Mouse (Mus musculus) small intestine, adult 2 months (tissue): ENCODE results near the gene Eid3. TPM values are rescaled to one million over a fixed set of nuclear protein-coding genes. Genes with fewer than 3 reads are reported as not detected.

Experiments used
- H3K27ac ChIP-seq: fragments of 200-500 bp; 2 replicates; pipeline ENCODE4 v1.5.1; 2012; ENCODE audit warnings: low read depth, low read length, control low read depth, inconsistent platforms; ENCODE audit not compliant: insufficient read depth
- H3K27me3 ChIP-seq: fragments of 200-500 bp; 2 replicates; pipeline ENCODE4 v1.6.1; 2012; ENCODE audit warnings: mild to moderate bottlenecking, moderate library complexity, low read length, inconsistent platforms; ENCODE audit not compliant: control insufficient read depth, insufficient read depth
- H3K36me3 ChIP-seq: fragments of 200-500 bp; 2 replicates; pipeline ENCODE4 v1.6.1; 2012; ENCODE audit warnings: mild to moderate bottlenecking, low read length, control low read depth, inconsistent platforms; ENCODE audit not compliant: control insufficient read depth, insufficient read depth
- H3K4me1 ChIP-seq: fragments of 200-500 bp; 2 replicates; pipeline ENCODE4 v1.6.1; 2012; ENCODE audit warnings: low read length, inconsistent platforms, mixed read lengths; ENCODE audit not compliant: control insufficient read depth, insufficient read depth, insufficient read length
- H3K4me3 ChIP-seq: fragments of 200-500 bp; 2 replicates; pipeline ENCODE4 v1.5.1; 2012; ENCODE audit warnings: low read depth, mild to moderate bottlenecking, control low read depth, inconsistent platforms, low read length, moderate library complexity
- CTCF ChIP-seq: fragments of 200-500 bp; IDR thresholded peaks from 2 replicates; pipeline ENCODE4 v1.5.1; 2012; ENCODE audit warnings: low read depth, mild to moderate bottlenecking, control low read depth, inconsistent platforms, low read length, moderate library complexity, mixed read lengths; ENCODE audit not compliant: insufficient replicate concordance, insufficient read length; ENCODE audit errors: extremely low read depth
- POLR2A ChIP-seq: fragments of 200-500 bp; IDR thresholded peaks from 2 replicates; pipeline ENCODE4 v1.6.1; 2012; ENCODE audit warnings: low read depth, mild to moderate bottlenecking, control low read depth, inconsistent platforms, low read length, moderate library complexity
- WGBS: fragments of 180-500 bp; shearing (Covaris S2); methylation state at CpG from one replicate; pipeline ENCODE4 v1.1.7; 2018; 5-methylcytosine and 5-hydroxymethylcytosine counted together
- polyA plus RNA-seq: library from polyadenylated mRNA; depleted of rRNA; stranded (reverse); fragments of >200 nt; gene quantifications from 2 replicates; pipeline ENCODE4 v1.2.3, GENCODE M21; 2012; rRNA removed

Gene Eid3
- 0.43 and 0.48 TPM in 2 replicates for polyA plus RNA-seq

DNA sequence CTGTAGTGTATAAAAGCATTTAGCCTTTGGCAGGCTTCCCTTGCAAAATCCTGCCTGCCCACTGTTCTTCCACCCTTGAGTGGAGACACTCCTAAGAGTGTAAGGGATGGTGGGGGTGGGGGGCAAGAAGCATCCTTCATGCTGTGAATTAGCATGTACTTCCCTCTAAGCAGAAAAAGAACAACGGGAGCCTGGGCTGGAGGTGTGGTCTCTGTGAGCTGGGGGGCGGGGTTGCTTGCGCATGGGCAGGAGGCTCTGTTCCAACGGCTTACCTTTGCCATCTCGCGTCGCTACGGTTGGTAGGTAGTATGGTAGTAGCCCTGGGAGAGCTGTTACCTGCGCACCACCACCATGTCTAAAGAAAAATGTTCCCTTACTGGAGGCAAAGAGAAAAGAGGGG is at the start of gene Eid3:
TSS of gene Eid3 (plus strand) at position 271 of the 400 bp plus-strand sequence.
- H3K4me3 ChIP-seq = no peak within 1 kb of the TSS
- peaks cover 31% of the 10 kb centered on the region for H3K36me3 ChIP-seq
- WGBS = 70% methylated on average over 9 of the region's 9 CpGs
- H3K27me3 ChIP-seq = no peaks in the 10 kb centered on the region
- TF ChIP-seq CTCF (no peak), POLR2A (no peak)
- peaks cover 11% of the 10 kb centered on the region for H3K4me1 ChIP-seq
- H3K27ac ChIP-seq = no peak within 1 kb of the TSS

DNA sequence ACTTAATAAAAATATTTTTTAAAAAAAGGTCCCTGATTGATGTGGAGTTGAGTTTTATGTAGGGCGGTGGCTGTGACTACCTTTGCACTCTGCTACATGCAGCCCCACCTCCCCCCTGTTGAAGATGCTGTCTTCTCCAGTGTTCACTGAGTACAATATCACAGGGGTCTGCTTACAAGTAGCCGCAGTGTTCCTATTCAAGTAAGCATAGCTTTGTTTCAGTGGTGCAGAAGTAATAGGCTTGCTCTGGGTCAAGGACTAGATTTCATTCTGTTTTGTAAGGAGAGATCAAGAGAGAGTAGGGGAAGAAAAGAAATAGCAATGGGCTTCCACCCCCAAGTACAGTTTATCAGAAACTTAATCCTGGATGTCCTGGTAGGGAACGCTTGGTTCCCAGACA is 48.9 kb upstream of the Eid3 start:
- 94% methylated on average over 3 of the region's 3 CpGs for WGBS
- TF ChIP-seq POLR2A (no peak), CTCF (no peak)
- H3K27ac ChIP-seq = no peak overlapping the region
- no peaks in the 10 kb centered on the region for H3K36me3 ChIP-seq
- no peaks in the 10 kb centered on the region for H3K4me1 ChIP-seq
- H3K4me3 ChIP-seq = no peak overlapping the region
- H3K27me3 ChIP-seq = no peaks in the 10 kb centered on the region

- no peak for TF ChIP-seq POLR2A
- TF ChIP-seq CTCF = no peak
- 64% methylated on average over 9 of the region's 9 CpGs for WGBS
- Histone ChIP-seq H3K36me3 (no peaks in the 10 kb centered on the region), H3K4me1 (no peaks in the 10 kb centered on the region), H3K4me3 (no peak overlapping the region), H3K27ac (no peak overlapping the region), H3K27me3 (no peaks in the 10 kb centered on the region)
Measured at GRCm38 (mm10) chr10:82817936-82818335, 48.5 kb upstream of the Eid3 start.

GRCm38 (mm10) chr10:82818661-82819060 is 47.8 kb upstream of the Eid3 start:
- TF ChIP-seq CTCF (no peak), POLR2A (no peak)
- Histone ChIP-seq H3K4me1 (no peaks in the 10 kb centered on the region), H3K4me3 (no peak overlapping the region), H3K36me3 (no peaks in the 10 kb centered on the region), H3K27me3 (no peaks in the 10 kb centered on the region), H3K27ac (no peak overlapping the region)
- 85% methylated on average over 6 of the region's 6 CpGs for WGBS

GRCm38 (mm10) chr10:82823108-82823778 is 43.2 kb upstream of the Eid3 start:
- no peak overlapping the region for H3K4me3 ChIP-seq
- H3K27me3 ChIP-seq = no peaks in the 10 kb centered on the region
- H3K4me1 ChIP-seq = no peaks in the 10 kb centered on the region
- no peaks in the 10 kb centered on the region for H3K36me3 ChIP-seq
- WGBS = 89% methylated on average over 14 of the region's 14 CpGs
- no peak for TF ChIP-seq CTCF
- TF ChIP-seq POLR2A = no peak
- H3K27ac ChIP-seq = no peak overlapping the region

- Histone ChIP-seq H3K27me3 (no peaks in the 10 kb centered on the region), H3K36me3 (no peaks in the 10 kb centered on the region), H3K27ac (no peak overlapping the region), H3K4me1 (no peaks in the 10 kb centered on the region), H3K4me3 (no peak overlapping the region)
- WGBS = 88% methylated on average over 5 of the region's 5 CpGs
- no peak for TF ChIP-seq CTCF
- no peak for TF ChIP-seq POLR2A
Measured at GRCm38 (mm10) chr10:82823779-82824177, 42.6 kb upstream of the Eid3 start.

DNA sequence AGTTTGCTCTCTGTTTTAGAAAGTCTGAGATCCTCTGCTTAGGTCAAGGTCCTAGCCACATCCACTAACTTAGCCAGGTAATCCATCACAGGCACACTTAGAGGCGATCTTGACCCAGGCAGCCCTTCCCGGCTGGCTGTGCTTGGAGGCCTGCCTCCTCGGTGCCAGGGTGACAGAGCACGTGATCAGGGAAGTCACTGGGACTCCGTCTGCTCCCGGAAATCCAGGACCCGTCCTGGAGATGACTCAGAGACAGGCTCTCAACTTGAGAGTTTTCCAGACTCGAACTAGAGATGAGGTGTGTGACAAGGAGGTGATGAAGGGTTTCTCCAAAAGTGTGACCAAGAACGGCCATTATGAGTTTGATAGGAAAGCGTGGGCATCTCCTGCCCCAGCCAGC is 41.9 kb upstream of the Eid3 start:
- 50% methylated on average over 10 of the region's 10 CpGs for WGBS
- H3K4me1 ChIP-seq = no peaks in the 10 kb centered on the region
- H3K27ac ChIP-seq = no peak overlapping the region
- H3K36me3 ChIP-seq = no peaks in the 10 kb centered on the region
- no peak overlapping the region for H3K4me3 ChIP-seq
- no peaks in the 10 kb centered on the region for H3K27me3 ChIP-seq
- TF ChIP-seq CTCF = no peak
- TF ChIP-seq POLR2A = no peak
